Mouse (Mus musculus) lung, adult 2 months (tissue): ENCODE measurements around the gene Ren1. TPM values are rescaled to one million over a fixed set of nuclear protein-coding genes. Genes with fewer than 3 reads are reported as not detected.

ENCODE experiments used
- DNase-seq: peaks from one replicate; pipeline ENCODE4 v3.0.0; 2022
- H3K4me1 ChIP-seq: fragments of 200-500 bp; 2 replicates; pipeline ENCODE4 v1.6.1; 2011; ENCODE audit warnings: low read length; ENCODE audit not compliant: control insufficient read depth, insufficient read depth
- H3K4me3 ChIP-seq: fragments of 200-500 bp; replicated peaks from 2 replicates; pipeline ENCODE3; 2011; ENCODE audit warnings: low read depth, mild to moderate bottlenecking, control low read depth, low read length; ENCODE audit errors: extremely low read depth
- CTCF ChIP-seq: fragments of 200-500 bp; IDR thresholded peaks from 2 replicates; pipeline ENCODE4 v1.5.1; 2011; ENCODE audit warnings: mild to moderate bottlenecking, low read length, control low read depth; ENCODE audit not compliant: insufficient read depth
- POLR2A ChIP-seq: fragments of 200-500 bp; IDR thresholded peaks from 2 replicates; pipeline ENCODE4 v1.6.1; 2011; ENCODE audit warnings: low read depth, mild to moderate bottlenecking, control low read depth, low read length, borderline replicate concordance; ENCODE audit errors: extremely low read depth
- WGBS: fragments of 180-500 bp; shearing (Covaris S2); methylation state at CpG from one replicate; pipeline ENCODE4 v1.1.7; 2018; 5-methylcytosine and 5-hydroxymethylcytosine counted together
- polyA plus RNA-seq: library from polyadenylated mRNA; depleted of rRNA; stranded (reverse); fragments of >200 nt; gene quantifications from 2 replicates; pipeline ENCODE4 v1.2.3, GENCODE M21; 2012; rRNA removed

Ren1 gene
- polyA plus RNA-seq, 1 experiment = 0.07 TPM

DNA sequence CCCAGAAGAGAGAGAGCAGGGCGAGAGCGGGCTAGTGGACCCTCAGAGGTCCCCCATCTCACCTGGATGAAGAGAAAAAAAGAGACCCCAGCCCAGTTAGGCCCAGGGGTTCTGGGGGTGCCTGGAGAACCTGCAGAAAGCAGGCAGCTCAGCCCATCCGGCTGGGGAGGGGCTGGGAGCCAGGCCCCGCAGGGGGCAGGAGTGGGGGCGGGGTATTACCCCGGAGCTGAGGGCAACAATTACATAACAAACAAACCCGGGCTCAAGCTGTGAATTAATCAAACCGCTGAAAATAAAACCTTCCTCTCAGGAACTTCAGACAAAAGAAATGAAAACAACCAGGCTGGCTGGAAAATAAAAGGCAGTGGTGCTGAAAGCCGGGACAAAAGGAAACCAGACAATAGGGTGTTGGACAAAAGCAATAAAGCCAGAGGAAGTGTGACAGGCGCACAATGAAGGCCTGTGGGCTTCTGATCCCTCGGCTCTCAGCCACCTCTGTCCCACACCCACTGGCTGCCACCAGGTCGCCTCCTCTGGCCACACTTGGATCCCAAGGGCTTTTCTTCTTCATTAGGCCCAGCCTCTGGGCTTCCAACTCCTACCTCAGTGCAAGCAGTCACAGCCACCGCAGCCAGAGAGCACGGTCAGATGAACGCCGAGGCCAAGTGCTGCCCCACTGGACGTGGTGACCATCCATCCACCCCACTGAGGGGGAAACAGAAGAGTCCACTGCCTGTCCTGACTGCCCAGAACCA is 47.4 kb downstream of the Ren1 start:
- Histone ChIP-seq H3K4me1 (peaks cover 36% of the 10 kb centered on the region), H3K4me3 (no peak overlapping the region)
- 19% methylated on average over 17 of the region's 17 CpGs for WGBS
- DNase-seq = no peak
- TF ChIP-seq POLR2A (0 out of 2 replicates have a peak, but pooled peaks have one; percentile 14), CTCF (no peak)

- WGBS = 33% methylated on average over 13 of the region's 13 CpGs
- peaks cover 46% of the 10 kb centered on the region for H3K4me1 ChIP-seq
- no peak overlapping the region for H3K4me3 ChIP-seq
- peak; percentile 42 for DNase-seq
- TF ChIP-seq CTCF (no peak), POLR2A (peak; percentile 28; the same call in 1 of the 2 replicates)
Measured at GRCm38 (mm10) chr1:133400014-133400725, 49.9 kb downstream of the Ren1 start.

- TF ChIP-seq POLR2A = no peak
- TF ChIP-seq CTCF = no peak
- Histone ChIP-seq H3K4me3 (no peak overlapping the region), H3K4me1 (peaks cover 52% of the 10 kb centered on the region)
- DNase-seq = no peak
- WGBS = 52% methylated on average over 4 of the region's 4 CpGs
Measured at GRCm38 (mm10) chr1:133404005-133404404, 53.7 kb downstream of the Ren1 start.

- no peak for DNase-seq
- Histone ChIP-seq H3K4me3 (no peak overlapping the region), H3K4me1 (peaks cover 45% of the 10 kb centered on the region)
- 33% methylated on average over 7 of the region's 7 CpGs for WGBS
- TF ChIP-seq CTCF = no peak
- TF ChIP-seq POLR2A = no peak
Measured at GRCm38 (mm10) chr1:133406614-133407013, 56.3 kb downstream of the Ren1 start.

GRCm38 (mm10) chr1:133407436-133407835 is 57.1 kb downstream of the Ren1 start:
- no peak for TF ChIP-seq CTCF
- H3K4me3 ChIP-seq = no peak overlapping the region
- peaks cover 53% of the 10 kb centered on the region for H3K4me1 ChIP-seq
- WGBS = 41% methylated on average over 6 of the region's 6 CpGs
- no peak for DNase-seq

GRCm38 (mm10) chr1:133408321-133408720 is 58.0 kb downstream of the Ren1 start:
- DNase-seq = no peak
- no peak overlapping the region for H3K4me3 ChIP-seq
- TF ChIP-seq POLR2A (no peak), CTCF (no peak)
- peaks cover 54% of the 10 kb centered on the region for H3K4me1 ChIP-seq
- WGBS = 58% methylated on average over 9 of the region's 9 CpGs

DNA sequence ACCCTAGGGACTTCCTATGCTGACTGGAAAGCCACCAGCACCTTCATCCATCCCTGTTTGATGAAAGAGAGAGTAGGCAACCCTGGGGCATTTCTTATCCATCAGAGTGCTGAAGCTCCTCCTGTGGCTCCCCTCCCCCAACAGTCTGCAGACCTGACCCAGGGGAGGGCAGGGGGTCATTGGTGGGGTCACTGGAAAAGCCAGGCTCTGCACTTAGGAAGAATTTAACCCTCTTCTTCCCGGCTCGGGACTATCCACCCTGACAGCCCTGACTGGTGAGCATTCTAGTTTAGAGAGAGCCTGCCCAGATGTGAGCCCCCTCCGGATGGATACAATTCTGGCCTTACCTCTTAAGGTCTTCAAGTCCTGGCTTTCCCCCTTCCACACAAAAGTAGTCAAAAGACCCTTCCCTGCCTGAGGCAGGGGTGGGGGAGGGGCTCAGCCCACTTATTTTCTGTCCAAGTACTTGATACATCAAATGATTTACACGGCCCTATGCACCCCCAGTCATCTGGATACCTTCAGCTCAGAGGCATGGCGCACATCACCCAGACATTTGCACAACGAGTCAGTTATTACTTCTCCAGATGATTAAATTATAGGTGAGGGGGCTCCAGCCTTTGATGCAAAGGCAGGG is 58.7 kb downstream of the Ren1 start:
- Histone ChIP-seq H3K4me3 (no peak overlapping the region), H3K4me1 (peaks cover 53% of the 10 kb centered on the region)
- DNase-seq = no peak
- 53% methylated on average over 6 of the region's 6 CpGs for WGBS
- TF ChIP-seq CTCF (no peak), POLR2A (no peak)

GRCm38 (mm10) chr1:133409786-133410185 is 59.5 kb downstream of the Ren1 start:
- WGBS = 68% methylated on average over 9 of the region's 9 CpGs
- peaks cover 58% of the 10 kb centered on the region for H3K4me1 ChIP-seq
- DNase-seq = no peak
- no peak overlapping the region for H3K4me3 ChIP-seq
- no peak for TF ChIP-seq CTCF
- TF ChIP-seq POLR2A = no peak

Other genes with a start within 250 kb of the Ren1 start
- gene Ppp1r15b, start 219.4 kb upstream of the Ren1 start, polyA plus RNA-seq = 24.2 and 26.5 TPM in 2 replicates
- 38.4 and 39.4 TPM in 2 replicates for gene Plekha6, start 186.3 kb upstream of the Ren1 start, polyA plus RNA-seq
- gene Golt1a, start 40.7 kb upstream of the Ren1 start, polyA plus RNA-seq = 1.1 and 1.3 TPM in 2 replicates
- 0.56 and 0.81 TPM in 2 replicates for gene Kiss1, start 28.6 kb upstream of the Ren1 start, polyA plus RNA-seq
- gene Etnk2, start 13.1 kb downstream of the Ren1 start, polyA plus RNA-seq = 0.59 and 0.93 TPM in 2 replicates
- 134 and 144 TPM in 2 replicates for gene Sox13, start 73.9 kb downstream of the Ren1 start, polyA plus RNA-seq